Mouse (Mus musculus) MEL (cell line): ENCODE measurements around the gene Arl5b. TPM values are rescaled to one million over a fixed set of nuclear protein-coding genes. Genes with fewer than 3 reads are reported as not detected.

ENCODE experiments used
- DNase-seq: peaks from one replicate; pipeline ENCODE4 v3.0.0; 2011; ENCODE audit warnings: low read depth, low spot score
- H3K27ac ChIP-seq: 2 replicates; pipeline ENCODE4 v1.5.1; 2012; ENCODE audit warnings: low read depth, mild to moderate bottlenecking, control low read depth, low read length, moderate library complexity; ENCODE audit not compliant: control insufficient read depth
- H3K27me3 ChIP-seq, 2 experiments: fragments of 150-350 bp in 1 of 2; sonication (generic) in 1 of 2; 2 replicates each; pipeline ENCODE4 v1.6.1; 2012; ENCODE audit warnings: low read length in 2 of 2, mild to moderate bottlenecking in 2 of 2, improper control_type of control experiment in 1 of 2, moderate library complexity in 1 of 2; ENCODE audit not compliant: insufficient read depth in 2 of 2, control insufficient read depth in 1 of 2
- H3K36me3 ChIP-seq, 2 experiments: 2 replicates each; pipeline ENCODE4 v1.6.1; 2012 to 2014; ENCODE audit warnings: low read length in 2 of 2, improper control_type of control experiment in 1 of 2, inconsistent platforms in 1 of 2, mild to moderate bottlenecking in 1 of 2; ENCODE audit not compliant: insufficient read depth in 2 of 2, control insufficient read depth in 1 of 2
- H3K4me1 ChIP-seq, 2 experiments: fragments of 150-350 bp in 1 of 2; sonication (generic) in 1 of 2; 2 replicates each; pipeline ENCODE4 v1.6.1; 2012; ENCODE audit warnings: low read length in 2 of 2, improper control_type of control experiment in 1 of 2, mild to moderate bottlenecking in 1 of 2; ENCODE audit not compliant: insufficient read depth in 2 of 2, control insufficient read depth in 1 of 2
- H3K4me3 ChIP-seq, 2 experiments: fragments of 150-350 bp in 1 of 2; sonication (generic) in 1 of 2; 2 replicates each; pipeline ENCODE4 v1.5.1; 2012; ENCODE audit warnings: low read depth in 2 of 2, low read length in 2 of 2, mild to moderate bottlenecking in 2 of 2, moderate library complexity in 2 of 2, control low read depth in 1 of 2, improper control_type of control experiment in 1 of 2; ENCODE audit not compliant: control insufficient read depth in 1 of 2, insufficient read depth in 1 of 2
- H3K79me2 ChIP-seq: 2 replicates; pipeline ENCODE4 v1.6.1; 2012; ENCODE audit warnings: mild to moderate bottlenecking, low read length, moderate library complexity; ENCODE audit not compliant: control insufficient read depth, poor library complexity, insufficient read depth
- H3K9ac ChIP-seq: 2 replicates; pipeline ENCODE4 v1.6.1; 2012; ENCODE audit warnings: low read depth, mild to moderate bottlenecking, control low read depth, low read length, moderate library complexity; ENCODE audit not compliant: control insufficient read depth, poor library complexity, severe bottlenecking
- H3K9me3 ChIP-seq: fragments of 150-350 bp; sonication (generic); replicated peaks from 2 replicates; pipeline ENCODE4 v1.6.1; 2012; ENCODE audit warnings: mild to moderate bottlenecking, low read length, improper control_type of control experiment, moderate library complexity; ENCODE audit not compliant: insufficient read depth
- CHD1 ChIP-seq: IDR thresholded peaks from 2 replicates; pipeline ENCODE4 v1.6.1; 2012; ENCODE audit warnings: low read depth, mild to moderate bottlenecking, inconsistent platforms, low read length, improper control_type of control experiment
- E2F4 ChIP-seq: IDR thresholded peaks from 2 replicates; pipeline ENCODE4 v1.6.1; 2011; ENCODE audit warnings: low read depth, low read length, improper control_type of control experiment, borderline replicate concordance
- ELF1 ChIP-seq: IDR thresholded peaks from 2 replicates; pipeline ENCODE4 v1.6.1; 2014; ENCODE audit warnings: low read depth, mild to moderate bottlenecking, inconsistent platforms, low read length, improper control_type of control experiment, moderate library complexity
- EP300 ChIP-seq, 2 experiments: IDR thresholded peaks; 2 replicates each; pipeline ENCODE4 v1.6.1; 2011; ENCODE audit warnings: improper control_type of control experiment in 2 of 2, low read length in 2 of 2, low read depth in 1 of 2, mild to moderate bottlenecking in 1 of 2
- GABPA ChIP-seq: IDR thresholded peaks from 2 replicates; pipeline ENCODE4 v1.6.1; 2012; ENCODE audit warnings: low read depth, mild to moderate bottlenecking, inconsistent platforms, low read length, improper control_type of control experiment, moderate library complexity
- GATA1 ChIP-seq: IDR thresholded peaks from 2 replicates; pipeline ENCODE4 v1.6.1; 2011; ENCODE audit warnings: low read depth, low read length, improper control_type of control experiment
- HCFC1 ChIP-seq: IDR thresholded peaks from 2 replicates; pipeline ENCODE4 v1.6.1; 2012; ENCODE audit warnings: low read depth, mild to moderate bottlenecking, inconsistent platforms, low read length, improper control_type of control experiment, moderate library complexity
- KAT2A ChIP-seq: conservative IDR thresholded peaks from 2 replicates; pipeline ENCODE4 v1.6.1; 2012; ENCODE audit warnings: low read depth, low read length, improper control_type of control experiment, inconsistent platforms
- MAFK ChIP-seq: IDR thresholded peaks from 2 replicates; pipeline ENCODE4 v1.6.1; 2011; ENCODE audit warnings: low read depth, mild to moderate bottlenecking, low read length, improper control_type of control experiment, borderline replicate concordance
- MAZ ChIP-seq: IDR thresholded peaks from 2 replicates; pipeline ENCODE4 v1.6.1; 2012; ENCODE audit warnings: low read depth, mild to moderate bottlenecking, inconsistent platforms, low read length, improper control_type of control experiment
- MEF2A ChIP-seq: IDR thresholded peaks from 2 replicates; pipeline ENCODE4 v1.6.1; 2014; ENCODE audit warnings: low read depth, mild to moderate bottlenecking, inconsistent platforms, low read length, improper control_type of control experiment; ENCODE audit not compliant: poor library complexity, insufficient replicate concordance, severe bottlenecking; ENCODE audit errors: extremely low read depth
- MXI1 ChIP-seq: IDR thresholded peaks from 2 replicates; pipeline ENCODE4 v1.6.1; 2011; ENCODE audit warnings: mild to moderate bottlenecking, low read depth, low read length, improper control_type of control experiment
- MYC ChIP-seq: IDR thresholded peaks from 2 replicates; pipeline ENCODE4 v1.6.1; 2011; ENCODE audit warnings: low read depth, mild to moderate bottlenecking, low read length, improper control_type of control experiment, moderate library complexity
- NELFE ChIP-seq: IDR thresholded peaks from 2 replicates; pipeline ENCODE4 v1.6.1; 2011; ENCODE audit warnings: low read depth, low read length, improper control_type of control experiment
- POLR2A ChIP-seq, 2 experiments: IDR thresholded peaks; 2 replicates each; pipeline ENCODE4 v1.6.1; 2011 to 2012; ENCODE audit warnings: low read length in 2 of 2, mild to moderate bottlenecking in 2 of 2, control low read depth in 1 of 2, improper control_type of control experiment in 1 of 2, low read depth in 1 of 2, moderate library complexity in 1 of 2; ENCODE audit not compliant: control insufficient read depth in 1 of 2, insufficient read depth in 1 of 2, poor library complexity in 1 of 2
- POLR2AphosphoS5 ChIP-seq: IDR thresholded peaks from 2 replicates; pipeline ENCODE4 v1.6.1; 2012; ENCODE audit warnings: low read depth, borderline replicate concordance, mild to moderate bottlenecking, inconsistent platforms, low read length, moderate library complexity, mixed read lengths
- SMC3 ChIP-seq: IDR thresholded peaks from 2 replicates; pipeline ENCODE4 v1.6.1; 2011; ENCODE audit warnings: low read depth, low read length, improper control_type of control experiment
- TBP ChIP-seq: IDR thresholded peaks from 2 replicates; pipeline ENCODE4 v1.8.0; 2011; ENCODE audit warnings: low read depth, low read length, improper control_type of control experiment
- TCF12 ChIP-seq: IDR thresholded peaks from 2 replicates; pipeline ENCODE4 v1.6.1; 2014; ENCODE audit warnings: low read depth, mild to moderate bottlenecking, inconsistent platforms, low read length, improper control_type of control experiment, moderate library complexity
- USF1 ChIP-seq: IDR thresholded peaks from 2 replicates; pipeline ENCODE4 v1.6.1; 2014; ENCODE audit warnings: low read depth, mild to moderate bottlenecking, inconsistent platforms, low read length, improper control_type of control experiment, moderate library complexity
- ZC3H11A ChIP-seq: IDR thresholded peaks from 2 replicates; pipeline ENCODE4 v1.6.1; 2012; ENCODE audit warnings: low read depth, mild to moderate bottlenecking, inconsistent platforms, low read length, improper control_type of control experiment
- ZKSCAN1 ChIP-seq: IDR thresholded peaks from 2 replicates; pipeline ENCODE4 v1.6.1; 2012; ENCODE audit warnings: low read depth, mild to moderate bottlenecking, inconsistent platforms, low read length, improper control_type of control experiment, moderate library complexity
- ZNF384 ChIP-seq: IDR thresholded peaks from 2 replicates; pipeline ENCODE4 v1.6.1; 2012; ENCODE audit warnings: low read depth, mild to moderate bottlenecking, inconsistent platforms, low read length, improper control_type of control experiment
- polyA plus RNA-seq, 2 experiments: library from polyadenylated mRNA; stranded (reverse) in 1 of 2; unstranded in 1 of 2; fragments of >175 nt in 1 of 2; fragments of >200 nt in 1 of 2; gene quantifications; 2 replicates each; pipeline versions ENCODE4 v1.2.1 to v1.2.4; 2012; ENCODE audit warnings: low replicate concordance in 2 of 2, low read depth in 1 of 2; ENCODE audit not compliant: insufficient read length in 2 of 2, insufficient read depth in 1 of 2, missing spikeins in 1 of 2
- total RNA-seq: library from RNA; depleted of rRNA; stranded (reverse); fragments of 300-350 nt; gene quantifications from 2 replicates; pipeline ENCODE4 v1.2.3, GENCODE M21; 2012

Arl5b gene
- total and polyA plus RNA-seq, 3 experiments: 10.6 to 10.7 TPM; not detected in 1

- no peak overlapping the region for H3K27ac ChIP-seq
- no peaks in the 10 kb centered on the region for H3K9me3 ChIP-seq
- DNase-seq: no peak
- H3K9ac ChIP-seq: no peak overlapping the region
- TF ChIP-seq USF1: no peak
- no peak for TF ChIP-seq POLR2A (IDR thresholded peaks at IDR 0.05; ENCODE audit: control insufficient read depth in 1 of 2, insufficient read depth in 1 of 2, low read depth in 1 of 2, low read length in 2 of 2, poor library complexity in 1 of 2)
- TF ChIP-seq POLR2AphosphoS5: no peak
- TF ChIP-seq KAT2A: no peak
- TF ChIP-seq CHD1: no peak
- no peak for TF ChIP-seq MYC
- TF ChIP-seq GATA1: no peak
- TF ChIP-seq HCFC1: no peak
- no peak for TF ChIP-seq TCF12
- no peak for TF ChIP-seq MXI1
- TF ChIP-seq SMC3: no peak
- no peak for TF ChIP-seq E2F4
- TF ChIP-seq EP300 (IDR thresholded peaks at IDR 0.05; ENCODE audit: low read depth in 1 of 2, low read length in 2 of 2): no peak
- H3K4me3 ChIP-seq: no peak overlapping the region
- no peaks in the 10 kb centered on the region for H3K4me1 ChIP-seq
- H3K79me2 ChIP-seq: no peaks in the 10 kb centered on the region
- H3K36me3 ChIP-seq: no peaks in the 10 kb centered on the region
- H3K27me3 ChIP-seq: no peaks in the 10 kb centered on the region
Measured at GRCm38 (mm10) chr2:15111808-15112440, 62.7 kb downstream of the Arl5b start.

- Histone ChIP-seq H3K79me2 (no peaks in the 10 kb centered on the region), H3K27me3 (no peaks in the 10 kb centered on the region), H3K9me3 (no peaks in the 10 kb centered on the region), H3K4me3 (no peak overlapping the region), H3K4me1 (no peaks in the 10 kb centered on the region), H3K27ac (no peak overlapping the region), H3K9ac (no peak overlapping the region), H3K36me3 (no peaks in the 10 kb centered on the region)
- TF ChIP-seq ELF1 (no peak), MEF2A (no peak), KAT2A (no peak), GABPA (no peak), MAFK (no peak), MXI1 (no peak), ZKSCAN1 (no peak), NELFE (no peak), MAZ (no peak), TBP (no peak), USF1 (no peak), ZC3H11A (no peak), ZNF384 (no peak)
- DNase-seq: no peak
Measured at GRCm38 (mm10) chr2:15112741-15113140, 63.5 kb downstream of the Arl5b start.
